Mouse (Mus musculus): ENCODE measurements around the gene Fnbp4. TPM values are rescaled to one million over a fixed set of nuclear protein-coding genes. Genes with fewer than 3 reads are reported as not detected.

Gene Fnbp4
- 10 to 100 TPM; 36.1 to 52.2 TPM for total RNA-seq (2021)
- polyA plus RNA-seq (2012; rRNA removed) = 22.8 and 27.0 TPM in 2 replicates
- long read RNA-seq, full-length matches to known transcripts = 4 of 10 reads
- long read RNA-seq, partial matches to known transcripts = 2 of 10 reads
- long read RNA-seq, other reads (novel, unspliced or antisense) = 4 of 10 reads

GRCm38 (mm10) chr2:90745053-90745678 is at the start of gene Fnbp4:
Gene Fnbp4 (plus strand): TSS chr2:90745370.
- peak; percentile 99 for DNase-seq

- no peak for DNase-seq
Measured at GRCm38 (mm10) chr2:90700943-90701342, 44.2 kb upstream of the Fnbp4 start.

- no peak for DNase-seq
Measured at GRCm38 (mm10) chr2:90708548-90708947, 36.6 kb upstream of the Fnbp4 start.

GRCm38 (mm10) chr2:90715555-90716092 is 29.5 kb upstream of the Fnbp4 start:
- no peak for DNase-seq

DNA sequence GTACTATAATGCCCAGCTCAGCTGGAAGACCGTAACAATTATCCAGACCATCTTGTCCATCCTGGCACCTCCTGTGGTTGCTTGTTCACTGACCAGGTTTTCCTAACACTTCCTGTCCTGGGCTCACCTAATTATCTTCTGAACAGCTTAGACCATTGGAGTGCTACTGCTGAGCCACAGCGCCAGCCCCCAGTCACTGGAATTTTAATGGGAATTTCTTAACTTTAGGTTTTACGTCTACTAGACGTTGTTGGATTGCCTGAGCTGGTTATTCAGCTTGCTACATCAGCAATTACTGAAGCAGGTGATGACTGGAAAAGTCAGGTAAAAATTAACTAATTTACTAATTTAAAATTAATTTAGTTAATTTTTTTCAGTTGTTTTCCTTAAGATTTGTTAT is 27.8 kb upstream of the Fnbp4 start:
- DNase-seq = no peak

GRCm38 (mm10) chr2:90717948-90718347 is 27.2 kb upstream of the Fnbp4 start:
- DNase-seq = no peak

DNA sequence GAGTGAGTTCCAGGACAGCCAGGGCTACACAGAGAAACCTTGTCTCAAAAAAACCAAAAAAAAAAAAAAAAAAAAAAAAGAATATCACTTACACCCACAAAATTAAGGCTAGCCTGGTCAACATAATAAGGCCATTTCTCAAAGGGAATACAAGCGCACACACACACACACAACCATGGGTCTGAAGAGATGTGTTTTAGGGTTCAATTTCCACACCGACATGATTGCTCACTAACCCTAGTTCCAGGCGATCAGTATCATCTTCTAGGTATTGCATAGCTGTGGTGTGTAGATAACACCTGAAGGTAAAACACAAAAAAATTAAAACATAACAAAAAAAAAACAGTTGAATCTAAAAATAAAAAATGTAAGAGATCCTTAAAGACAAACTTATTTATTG is 18.4 kb upstream of the Fnbp4 start:
- no peak for DNase-seq

DNA sequence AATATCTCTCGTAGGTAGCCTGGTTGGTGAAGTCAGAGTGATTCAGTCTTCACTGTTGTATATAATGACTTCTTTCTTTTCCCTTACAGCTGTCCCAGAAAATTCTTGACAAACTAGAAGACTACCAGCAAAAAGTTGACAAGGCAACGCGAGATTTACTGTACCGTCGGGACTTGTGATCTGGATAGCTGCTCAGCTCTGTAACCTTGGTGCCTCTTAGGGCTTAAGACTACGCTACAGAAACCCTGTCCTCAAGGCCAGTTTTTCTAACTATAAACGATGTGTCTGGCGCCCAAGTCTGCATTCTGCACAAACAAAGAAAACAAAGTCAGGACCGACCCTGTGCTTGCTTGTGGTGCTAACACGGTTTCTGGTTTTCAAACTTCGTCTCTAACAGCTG is 9.8 kb upstream of the Fnbp4 start:
- peak; percentile 49 for DNase-seq

DNA sequence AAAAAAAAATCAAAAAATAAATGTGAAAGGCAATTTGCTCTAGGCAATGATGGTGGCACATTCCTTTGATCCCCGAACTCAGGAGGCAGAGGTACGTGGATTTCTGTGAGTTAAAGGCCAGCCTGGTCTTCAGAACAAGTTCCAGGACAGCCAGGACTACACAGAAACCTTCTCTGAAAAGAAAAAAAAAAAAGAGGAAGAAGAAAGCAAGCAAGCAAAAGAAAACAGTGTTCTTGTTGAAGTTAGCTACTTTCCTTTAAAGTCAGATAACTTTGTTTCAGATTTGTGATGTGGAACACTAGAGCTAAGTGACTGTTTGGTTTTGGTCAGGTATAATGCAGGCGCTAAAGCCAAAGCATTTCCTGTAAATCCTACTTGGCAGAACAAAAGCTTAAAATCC is 6.4 kb upstream of the Fnbp4 start:
- no peak for DNase-seq

DNA sequence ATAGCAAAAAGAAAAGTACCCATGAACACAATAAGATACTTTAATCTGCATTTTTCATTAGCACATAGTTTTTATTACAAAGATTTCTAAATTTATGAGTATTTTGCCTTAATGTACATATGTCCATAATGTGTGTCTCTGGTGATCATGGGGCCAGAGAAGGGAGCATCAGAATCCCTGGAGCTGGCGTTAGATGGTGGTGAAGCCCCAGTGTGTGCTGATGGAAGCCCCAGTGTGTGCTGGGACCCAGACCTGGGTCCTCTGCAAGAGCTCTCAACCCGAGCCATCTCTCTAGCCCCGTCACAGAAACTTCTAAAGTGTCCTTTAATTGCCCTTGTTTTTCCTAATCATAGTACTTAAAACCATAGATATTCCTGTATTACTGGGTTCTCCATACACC is 5.8 kb upstream of the Fnbp4 start:
- no peak for DNase-seq

- no peak for DNase-seq
Measured at GRCm38 (mm10) chr2:90739921-90740320, 5.2 kb upstream of the Fnbp4 start.

- no peak for DNase-seq
Measured at GRCm38 (mm10) chr2:90744285-90745052, 701 bp upstream of the Fnbp4 start.

- no peak for DNase-seq
Measured at GRCm38 (mm10) chr2:90745740-90746537, 769 bp downstream of the Fnbp4 start.

DNA sequence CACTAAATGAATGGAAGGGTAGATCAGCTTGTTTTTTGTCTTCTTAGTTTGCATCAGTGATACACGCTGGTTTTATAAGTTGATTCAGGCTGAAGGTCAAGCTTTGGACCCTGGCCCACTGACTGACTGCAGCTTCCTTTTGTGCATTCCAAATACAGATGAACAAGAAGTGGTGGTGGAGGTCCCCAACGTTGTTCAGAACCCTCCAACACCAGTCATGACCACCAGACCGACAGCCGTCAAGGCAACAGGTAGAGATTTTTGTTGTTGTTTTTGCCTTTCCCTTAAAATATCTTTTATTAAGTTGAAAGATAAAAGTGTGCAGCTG is 1.3 kb downstream of the Fnbp4 start:
- peak; percentile 37 for DNase-seq

DNA sequence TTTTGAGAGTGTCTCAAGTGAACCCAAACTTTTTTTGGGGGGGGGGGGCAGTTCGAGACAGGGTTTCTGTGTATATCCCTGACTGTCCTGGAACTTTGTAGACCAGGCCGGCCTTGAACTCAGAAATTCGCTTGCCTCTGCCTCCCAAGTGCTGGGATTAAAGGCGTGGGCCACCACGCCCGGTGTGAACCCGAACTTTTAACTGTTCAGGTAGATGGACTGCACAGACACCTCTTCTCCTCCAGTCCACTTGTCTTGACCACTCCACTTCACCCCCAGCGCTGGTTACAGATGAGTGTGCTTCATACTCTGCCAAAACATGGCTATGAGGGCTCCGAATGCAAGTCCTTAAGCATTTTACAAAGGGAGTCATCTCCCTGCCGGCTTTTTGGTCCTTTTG is 2.0 kb downstream of the Fnbp4 start:
- DNase-seq = no peak

GRCm38 (mm10) chr2:90749676-90750459 is 4.7 kb downstream of the Fnbp4 start:
- no peak for DNase-seq

DNA sequence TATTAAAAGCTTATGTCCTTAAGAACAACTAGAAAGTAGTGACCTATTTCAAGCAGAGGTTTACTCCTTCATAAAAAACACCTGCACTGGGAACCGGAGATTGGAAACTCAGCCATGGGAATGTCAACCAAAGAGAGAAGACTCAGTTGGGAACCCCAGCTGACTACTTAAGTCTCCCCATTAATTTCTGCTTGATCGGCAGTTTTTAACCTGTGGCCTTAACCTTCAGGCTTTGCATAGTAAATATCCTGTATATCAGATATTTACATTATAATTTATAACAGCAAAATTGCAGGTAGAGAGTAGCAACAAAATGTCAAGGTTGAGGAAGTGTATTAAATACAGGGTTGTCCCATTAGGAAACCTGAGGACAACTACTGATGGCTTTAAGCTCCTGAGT is 8.4 kb downstream of the Fnbp4 start:
- no peak for DNase-seq

- no peak for DNase-seq
Measured at GRCm38 (mm10) chr2:90754188-90754587, 9.0 kb downstream of the Fnbp4 start.

GRCm38 (mm10) chr2:90765123-90765522 is 20.0 kb downstream of the Fnbp4 start:
- no peak for DNase-seq

DNA sequence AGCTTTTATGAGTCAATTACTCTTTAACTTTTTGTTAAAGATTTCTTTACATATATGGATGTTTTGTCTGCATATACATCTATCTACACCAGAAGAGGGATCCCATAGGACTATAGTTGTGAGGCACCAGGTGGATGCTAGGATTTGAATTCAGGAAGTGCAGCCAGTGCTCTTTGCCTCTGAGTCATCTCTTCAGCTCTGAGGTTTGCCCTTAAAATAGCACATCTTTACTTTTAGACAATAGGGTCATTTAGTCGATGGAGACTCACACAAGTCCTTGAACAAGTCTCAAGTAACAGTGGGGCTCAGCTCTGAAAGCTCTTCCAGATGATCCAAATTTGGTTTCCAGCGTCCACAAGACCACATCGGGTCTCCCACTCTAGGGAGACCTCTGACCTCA is 36.2 kb downstream of the Fnbp4 start:
- no peak for DNase-seq

- no peak for DNase-seq
Measured at GRCm38 (mm10) chr2:90781938-90782337, 36.8 kb downstream of the Fnbp4 start.

- DNase-seq = peak; percentile 54
Measured at GRCm38 (mm10) chr2:90782458-90782857, 37.3 kb downstream of the Fnbp4 start, which contains the start of gene Agbl2. Gene Agbl2 (plus strand): TSS chr2:90782727.

All from adrenal gland, adult 2 months (tissue).